Mouse (Mus musculus) cerebellum, adult 8-10 months (tissue): Measurements from ENCODE around the gene Ceacam3.
A peak's percentile ranks its signal among the peaks of the same experiment; 100 is the strongest.
"Not testable (repeated sequence)": the region's sequence is repeated elsewhere in the genome, so short reads cannot be mapped to it uniquely, and the experiment has no call there.

Experiments
- DNase-seq: peaks from one replicate; pipeline ENCODE4 v3.0.0; 2022

The Ceacam3 gene

DNA sequence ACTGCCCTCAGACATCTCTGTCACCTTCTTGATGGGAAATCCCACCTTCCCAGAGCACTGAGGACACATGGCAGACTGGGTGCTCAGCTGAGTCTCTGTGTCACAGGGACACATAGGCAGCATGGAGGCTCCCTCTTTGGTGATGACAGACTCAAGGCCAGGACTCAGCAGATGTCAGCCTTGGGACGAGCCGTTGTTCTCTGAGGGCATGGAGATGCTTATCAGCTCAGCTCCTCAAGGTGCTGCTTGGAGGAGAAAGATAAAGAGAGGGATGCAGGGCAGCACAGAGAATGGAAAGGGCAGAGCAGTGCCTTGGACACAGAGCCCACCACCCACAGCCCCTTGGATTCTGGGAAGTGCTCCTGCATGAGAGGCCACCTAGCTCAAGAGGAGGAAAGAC lies at the start of gene Ceacam3:
Gene Ceacam3, plus strand, starts transcription at position 352 of the 400 bp plus-strand sequence.
- DNase-seq = no peak

DNA sequence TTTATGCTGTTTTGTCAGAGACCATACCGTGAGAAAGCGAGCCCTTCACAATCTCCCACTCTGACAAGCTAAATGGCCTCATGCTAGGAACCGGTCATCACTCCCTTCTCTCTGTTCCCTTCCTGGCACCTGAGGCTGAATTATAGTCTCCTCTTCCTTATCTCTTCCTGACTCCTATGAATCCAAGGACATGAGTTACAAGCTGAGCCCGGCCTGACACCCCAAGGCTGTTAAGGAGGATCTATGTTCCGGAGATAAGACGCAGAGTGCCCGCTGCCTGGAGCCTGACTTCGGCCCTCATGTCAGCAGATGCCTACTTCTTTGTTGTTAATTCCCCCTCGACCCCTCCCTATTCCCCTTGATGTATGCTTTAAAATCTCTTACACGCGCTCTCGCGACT lies 48.5 kb upstream of the Ceacam3 start:
- DNase-seq = not testable (repeated sequence)

GRCm38 (mm10) chr7:17135307-17135706 lies 14.8 kb upstream of the Ceacam3 start:
- no peak for DNase-seq

GRCm38 (mm10) chr7:17155634-17156033 lies 5.6 kb downstream of the Ceacam3 start:
- DNase-seq = peak; percentile 82

DNA sequence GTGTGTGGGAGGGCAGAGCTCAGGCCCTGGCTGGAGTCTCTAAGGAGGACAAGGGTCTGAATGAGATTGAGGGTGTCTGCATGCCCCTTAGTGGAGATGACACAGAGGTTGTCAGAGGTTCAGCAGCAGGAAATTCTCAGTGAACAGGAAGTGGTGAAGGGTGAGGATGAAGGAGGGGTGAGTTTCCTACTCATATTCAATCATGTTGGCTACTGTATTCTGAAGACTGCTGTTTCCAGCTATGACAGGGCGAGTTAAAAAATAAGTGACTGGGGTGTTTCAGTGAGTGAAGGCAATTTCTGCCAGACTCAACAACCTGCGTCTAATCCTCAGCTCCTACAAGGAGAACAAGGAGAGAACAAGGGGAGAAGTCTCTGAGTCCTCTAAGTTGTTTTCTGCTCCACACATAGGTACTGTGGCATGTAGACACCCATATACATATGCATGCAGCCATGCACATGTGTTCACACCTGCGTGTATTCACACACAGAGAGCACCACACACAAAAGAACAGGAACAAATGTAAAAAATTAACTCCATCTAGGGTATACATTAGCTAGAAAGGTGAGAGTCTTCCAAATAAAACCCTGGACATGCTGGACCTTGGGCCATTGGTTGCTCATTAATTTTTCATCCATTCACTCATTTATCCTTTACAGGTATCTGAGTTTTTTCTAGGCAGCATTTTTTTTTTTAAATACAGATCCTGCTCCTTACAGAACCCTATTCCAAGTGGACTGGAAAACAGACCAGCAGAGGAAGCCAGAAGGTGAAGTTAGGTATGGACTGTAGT lies 7.0 kb downstream of the Ceacam3 start:
- no peak for DNase-seq

DNA sequence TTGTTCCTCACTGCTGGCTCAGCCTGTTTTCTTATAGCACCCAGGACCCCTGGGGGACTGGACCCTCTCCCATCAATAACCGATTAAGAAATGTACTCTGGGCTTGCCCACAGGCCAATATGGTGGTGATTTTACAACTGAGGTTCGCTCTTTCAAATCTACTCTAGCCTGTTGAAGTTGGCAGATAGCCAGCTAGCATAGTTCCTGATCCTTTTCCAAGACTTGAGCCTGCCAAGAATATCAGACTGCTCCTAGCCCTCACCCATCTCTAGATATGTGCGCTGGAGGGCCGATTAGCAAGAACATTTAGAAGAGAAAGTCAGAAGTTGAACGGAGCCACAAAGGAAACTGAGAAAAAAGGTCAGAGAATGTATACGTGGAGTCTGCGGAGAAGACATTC lies 8.9 kb downstream of the Ceacam3 start:
- DNase-seq = peak; percentile 22

- DNase-seq = no peak
These were observed 21.7 kb downstream of the Ceacam3 start for GRCm38 (mm10) chr7:17171827-17172226.

DNA sequence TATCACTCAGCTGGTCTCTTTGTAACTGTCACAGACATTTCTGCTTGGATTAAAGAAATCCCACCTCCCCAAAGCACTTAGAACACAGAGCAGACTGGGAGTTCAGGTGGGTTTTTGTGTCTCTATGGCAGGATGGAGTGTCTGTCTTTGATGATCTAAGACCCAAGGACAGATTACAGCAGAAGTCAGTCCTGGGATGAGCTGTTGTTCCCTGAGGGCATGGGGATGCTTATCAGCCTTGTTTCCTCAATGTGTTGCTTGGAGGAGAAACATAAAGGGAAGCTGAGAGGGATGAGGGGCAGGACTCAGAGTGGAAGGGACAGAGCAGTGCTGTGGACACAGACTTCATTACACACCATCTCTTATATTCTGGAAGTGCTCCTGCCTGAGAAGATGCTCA lies 53.1 kb downstream of the Ceacam3 start, which contains the start of gene Psg29:
Gene Psg29, plus strand, starts transcription at position 301 of the 400 bp plus-strand sequence.
- no peak for DNase-seq

DNA sequence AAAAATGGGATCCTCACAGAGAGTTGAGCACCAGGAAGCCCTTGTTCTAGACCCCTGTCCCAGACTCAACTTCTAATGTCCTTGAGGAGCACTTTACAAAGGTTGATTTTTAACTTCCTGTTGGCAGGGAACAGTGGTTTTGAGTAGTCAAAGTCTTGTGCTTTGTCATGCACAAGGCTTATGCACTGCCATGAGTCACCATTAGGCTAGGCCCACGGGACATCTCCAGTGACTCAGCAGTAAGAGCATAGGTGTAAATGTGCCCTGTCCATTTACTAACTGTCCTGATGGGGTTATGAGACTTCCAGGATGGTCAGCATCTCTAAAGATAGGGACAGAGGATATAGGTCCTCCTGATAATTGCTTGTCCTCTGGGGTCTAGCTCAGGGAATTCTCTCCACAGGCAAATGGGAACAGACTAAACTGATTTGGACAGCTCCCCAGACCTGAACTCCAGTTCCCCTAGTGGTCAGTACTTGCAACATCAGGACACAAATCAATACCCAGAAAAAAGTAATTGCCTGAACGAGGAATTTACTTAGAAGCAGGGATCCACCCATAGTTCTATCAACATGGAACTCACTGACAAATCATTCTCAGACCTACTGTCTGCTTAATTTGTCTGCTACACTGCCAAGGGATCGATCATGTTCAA lies 55.6 kb downstream of the Ceacam3 start:
- DNase-seq = no peak
